In the genomic region with DNA sequence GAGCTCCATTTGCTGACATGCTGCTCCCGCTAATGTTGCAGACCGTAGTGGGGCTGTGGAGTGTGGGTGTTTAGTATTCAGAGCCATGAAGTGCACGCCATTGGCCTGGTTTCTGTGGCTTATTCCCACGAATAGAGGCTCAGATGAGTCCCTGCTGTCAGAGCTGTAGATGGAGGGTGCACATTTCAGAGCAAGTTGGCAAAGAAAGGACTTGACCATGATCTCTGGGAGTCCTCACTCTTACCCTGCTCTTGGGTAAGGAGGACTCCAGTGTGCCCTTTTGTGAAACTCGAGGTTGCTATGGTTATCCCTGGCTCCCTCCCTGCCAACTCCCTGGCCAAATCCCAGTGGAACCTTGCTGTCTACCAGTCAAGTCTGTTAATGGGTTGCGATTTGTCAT, we compare ENCODE assay signal across 20 mouse cellular contexts. TPM values are rescaled to one million over a fixed set of nuclear protein-coding genes. Genes with fewer than 3 reads are reported as not detected.
DNase-seq lines count a peak whose midpoint lies in the region; ATAC-seq and TF ChIP-seq lines count a peak whose summit lies in the region.
"Had no signal": no experiment of that assay in that cellular context is flagged by ENCODE, and none has a peak within 500 bp of the region (broad histone marks: within the 10 kb centered on the region; RNA-seq: fewer than 3 reads in every experiment).

No protein-coding gene starts in this region.

- 63% methylated on average over 6 of the region's 6 CpGs for WGBS in forebrain, embryonic 13.5 days
- WGBS in forebrain, embryonic 10.5 days = 88% methylated on average over 6 of the region's 6 CpGs
- WGBS in forebrain, embryonic 14.5 days = 74% methylated on average over 6 of the region's 6 CpGs
- WGBS in midbrain, embryonic 15.5 days = 63% methylated on average over 6 of the region's 6 CpGs
- 95% methylated on average over 6 of the region's 6 CpGs for WGBS in thymus, adult 2 months

- peaks cover 96% of the 10 kb centered on the region for H3K36me3 ChIP-seq in forebrain, embryonic 13.5 days (ENCODE audit: poor library complexity, severe bottlenecking)
- peaks cover 95% of the 10 kb centered on the region for H3K36me3 ChIP-seq in forebrain, embryonic 10.5 days (replicated peaks)
- peaks cover 91% of the 10 kb centered on the region for H3K36me3 ChIP-seq in forebrain, embryonic 14.5 days (ENCODE audit: control insufficient read depth, insufficient read depth, low read length)
- peaks cover 24% of the 10 kb centered on the region; the same call in 1 of the 2 replicates for H3K36me3 ChIP-seq in midbrain, embryonic 15.5 days (replicated peaks)
- H3K36me3 ChIP-seq in thymus, adult 2 months (ENCODE audit: control insufficient read depth, insufficient read depth, low read length) = peaks cover 39% of the 10 kb centered on the region

- no peak overlapping the region for H3K4me3 ChIP-seq in forebrain, embryonic 13.5 days
- H3K4me3 ChIP-seq in forebrain, embryonic 10.5 days = no peak overlapping the region
- no peak overlapping the region for H3K4me3 ChIP-seq in forebrain, embryonic 14.5 days (ENCODE audit: low read depth, low read length)
- no peak overlapping the region for H3K4me3 ChIP-seq in midbrain, embryonic 15.5 days
- H3K4me3 ChIP-seq in thymus, adult 2 months (ENCODE audit: control insufficient read depth, insufficient read depth, low read length) = no peak overlapping the region
- H3K4me3 ChIP-seq: embryonic facial prominence, embryonic 10.5 days; heart, embryonic 15.5 days; left cerebral cortex, adult 2 months; limb, embryonic 12.5 days had no signal

- no peak overlapping the region for H3K9ac ChIP-seq in forebrain, embryonic 13.5 days
- no peak overlapping the region for H3K9ac ChIP-seq in forebrain, embryonic 14.5 days (ENCODE audit: low read length)
- H3K9ac ChIP-seq in midbrain, embryonic 15.5 days = no peak overlapping the region
- H3K9ac ChIP-seq: heart, embryonic 15.5 days; limb, embryonic 12.5 days; liver, embryonic 14.5 days had no signal

- intact Hi-C loops in left cerebral cortex, postnatal 4 days (cut with DNase I) = no loop called here

- DNase-seq in forebrain, embryonic 10.5 days (ENCODE audit: extremely low spot score, low spot score) = no peak
- DNase-seq in left cerebral cortex, postnatal 4 days = peak; percentile 25
- DNase-seq in left cerebral cortex, adult 18-20 months (ENCODE audit: low spot score in 2 of 2) = no peak
- DNase-seq in forebrain, embryonic 14.5 days (ENCODE audit: low spot score) = peak; percentile 13
- no peak for DNase-seq in thymus, adult 2 months
- DNase-seq in spleen, adult 12 weeks (ENCODE audit: low spot score) = no peak
- DNase-seq: cerebellum, adult 18-20 months; heart, adult 18-20 months; kidney, adult 8-10 months; kidney, postnatal 36 days; thymus, postnatal 4 days had no signal

- H3K4me2 ChIP-seq in forebrain, embryonic 13.5 days = no peak overlapping the region
- no peak overlapping the region for H3K4me2 ChIP-seq in forebrain, embryonic 14.5 days (ENCODE audit: low read length)
- H3K4me2 ChIP-seq in midbrain, embryonic 15.5 days = no peak overlapping the region
- H3K4me2 ChIP-seq: heart, embryonic 15.5 days; limb, embryonic 12.5 days had no signal

- H3K27ac ChIP-seq in forebrain, embryonic 13.5 days = no peak overlapping the region
- no peak overlapping the region for H3K27ac ChIP-seq in forebrain, embryonic 10.5 days
- H3K27ac ChIP-seq in forebrain, embryonic 14.5 days (ENCODE audit: low read depth, low read length) = no peak overlapping the region
- H3K27ac ChIP-seq in midbrain, embryonic 15.5 days = no peak overlapping the region
- H3K27ac ChIP-seq in thymus, adult 2 months (ENCODE audit: control insufficient read depth, insufficient read depth, low read length) = no peak overlapping the region
- H3K27ac ChIP-seq: embryonic facial prominence, embryonic 10.5 days; heart, embryonic 15.5 days; left cerebral cortex, adult 2 months; limb, embryonic 12.5 days; liver, embryonic 14.5 days had no signal

- H3K27me3 ChIP-seq in forebrain, embryonic 13.5 days = no peaks in the 10 kb centered on the region
- H3K27me3 ChIP-seq in forebrain, embryonic 10.5 days (ENCODE audit: poor library complexity, severe bottlenecking) = no peaks in the 10 kb centered on the region
- H3K27me3 ChIP-seq in forebrain, embryonic 14.5 days (replicated peaks; ENCODE audit: control insufficient read depth, insufficient read depth, low read length) = no peaks in the 10 kb centered on the region
- H3K27me3 ChIP-seq in midbrain, embryonic 15.5 days (replicated peaks) = no peaks in the 10 kb centered on the region
- H3K27me3 ChIP-seq in thymus, adult 2 months (ENCODE audit: control insufficient read depth, insufficient read depth, low read length) = no peaks in the 10 kb centered on the region
- H3K27me3 ChIP-seq: heart, embryonic 15.5 days; limb, embryonic 12.5 days; Patski had no signal

- H3K9me3 ChIP-seq in forebrain, embryonic 13.5 days (replicated peaks) = no peaks in the 10 kb centered on the region
- no peaks in the 10 kb centered on the region for H3K9me3 ChIP-seq in forebrain, embryonic 10.5 days
- H3K9me3 ChIP-seq in forebrain, embryonic 14.5 days (replicated peaks; ENCODE audit: control insufficient read depth, low read length) = no peaks in the 10 kb centered on the region
- no peaks in the 10 kb centered on the region for H3K9me3 ChIP-seq in midbrain, embryonic 15.5 days
- H3K9me3 ChIP-seq: embryonic facial prominence, embryonic 10.5 days; heart, embryonic 15.5 days; limb, embryonic 12.5 days had no signal

- no peaks in the 10 kb centered on the region for H3K4me1 ChIP-seq in forebrain, embryonic 13.5 days
- H3K4me1 ChIP-seq in forebrain, embryonic 10.5 days = no peaks in the 10 kb centered on the region
- H3K4me1 ChIP-seq in forebrain, embryonic 14.5 days (ENCODE audit: control insufficient read depth, insufficient read depth, low read length) = no peaks in the 10 kb centered on the region
- H3K4me1 ChIP-seq in midbrain, embryonic 15.5 days = no peaks in the 10 kb centered on the region
- H3K4me1 ChIP-seq in thymus, adult 2 months (replicated peaks; ENCODE audit: control insufficient read depth, insufficient read depth, low read length) = no peaks in the 10 kb centered on the region
- H3K4me1 ChIP-seq: embryonic facial prominence, embryonic 10.5 days; heart, embryonic 15.5 days; limb, embryonic 12.5 days had no signal

- peak; percentile 14; the same call in 1 of the 2 replicates for ATAC-seq in forebrain, embryonic 13.5 days
- no peak for ATAC-seq in forebrain, embryonic 14.5 days
- ATAC-seq in midbrain, embryonic 15.5 days (replicated peaks) = peak; percentile 73
- ATAC-seq: activated CD4-positive, CD25-positive, alpha-beta regulatory T cell, adult 4 months; Patski had no signal

- no peak for TF ChIP-seq CTCF in thymus, adult 2 months (IDR thresholded peaks at IDR 0.05; ENCODE audit: borderline replicate concordance, control insufficient read depth, extremely low read depth, insufficient read depth, low read length, poor library complexity)

- TF ChIP-seq POLR2A in thymus, adult 2 months (IDR thresholded peaks at IDR 0.05; ENCODE audit: control insufficient read depth, extremely low read depth, insufficient read depth, low read length, poor library complexity) = no peak

RNA-seq across cellular contexts. Expression of gene Pygb, which starts 21.8 kb away (rescaled TPM):
- 81.0 and 84.5 TPM in 2 replicates for polyA plus RNA-seq in forebrain, embryonic 13.5 days (2015; fragmentation: Nextera tagmentation; extraction: Ambion mirVana)
- polyA plus RNA-seq in forebrain, embryonic 10.5 days (2016; fragmentation: Nextera tagmentation; extraction: Ambion mirVana) = 62.3 and 67.8 TPM in 2 replicates
- 100 to 1,000 TPM; 138 to 144 TPM for total RNA-seq in left cerebral cortex, postnatal 4 days (2021)
- 100 to 1,000 TPM; 129 to 146 TPM for total RNA-seq in left cerebral cortex, adult 18-20 months (2021)
- 50.7 and 57.9 TPM in 2 replicates for polyA plus RNA-seq in forebrain, embryonic 14.5 days (2014; fragmentation: Nextera tagmentation; extraction: Ambion mirVana)
- 111 and 116 TPM in 2 replicates for polyA plus RNA-seq in midbrain, embryonic 15.5 days (2015; fragmentation: Nextera tagmentation; extraction: Ambion mirVana)
- 53.9 and 68.8 TPM in 2 replicates for polyA plus RNA-seq in thymus, adult 2 months (2012; rRNA removed)

RNA-seq across cellular contexts. Expression of gene Entpd6, which starts 59.5 kb away (rescaled TPM):
- polyA plus RNA-seq in forebrain, embryonic 13.5 days (2015; fragmentation: Nextera tagmentation; extraction: Ambion mirVana) = 30.9 and 37.3 TPM in 2 replicates
- 36.0 and 37.1 TPM in 2 replicates for polyA plus RNA-seq in forebrain, embryonic 10.5 days (2016; fragmentation: Nextera tagmentation; extraction: Ambion mirVana)
- total RNA-seq in left cerebral cortex, postnatal 4 days (2021) = 10 to 100 TPM; 53.0 to 58.5 TPM
- total RNA-seq in left cerebral cortex, adult 18-20 months (2021) = 10 to 100 TPM; 50.3 to 51.1 TPM
- 32.6 and 41.3 TPM in 2 replicates for polyA plus RNA-seq in forebrain, embryonic 14.5 days (2014; fragmentation: Nextera tagmentation; extraction: Ambion mirVana)
- 71.5 and 71.8 TPM in 2 replicates for polyA plus RNA-seq in midbrain, embryonic 15.5 days (2015; fragmentation: Nextera tagmentation; extraction: Ambion mirVana)
- 34.5 and 37.0 TPM in 2 replicates for polyA plus RNA-seq in thymus, adult 2 months (2012; rRNA removed)

Comparison
In these comparisons a context has a peak if more than half of its experiments do, and no peak if none do; other contexts are left out.
1. DNase-seq: peak in left cerebral cortex, postnatal 4 days (single experiment) and forebrain, embryonic 14.5 days (single experiment); none in forebrain, embryonic 10.5 days (single experiment), left cerebral cortex, adult 18-20 months (0 of 2), thymus, adult 2 months (single experiment) and spleen, adult 12 weeks (single experiment).